Mouse (Mus musculus): ENCODE data around the gene Tead4.

- no peak for TF ChIP-seq USF2 (conservative IDR thresholded peaks at IDR 0.05; ENCODE audit: low read depth, low read length)
- no peak for TF ChIP-seq CTCF (conservative IDR thresholded peaks at IDR 0.05 in 1 of 2, IDR thresholded peaks at IDR 0.05 in 1 of 2; ENCODE audit: low read depth in 2 of 2, low read length in 2 of 2)
- TF ChIP-seq MAX (IDR thresholded peaks at IDR 0.05; ENCODE audit: low read length), result no peak
- TF ChIP-seq USF1 (IDR thresholded peaks at IDR 0.05; ENCODE audit: low read depth, low read length), result no peak
- no peak for TF ChIP-seq TBP (conservative IDR thresholded peaks at IDR 0.05; ENCODE audit: low read depth, low read length)
- TF ChIP-seq POLR2A (IDR thresholded peaks at IDR 0.05; ENCODE audit: low read depth, low read length), result no peak
Measured at GRCm38 (mm10) chr6:128291284-128291683, 9.3 kb downstream of the Tead4 start.

Data from CH12.LX (cell line).